In genomic region chr1:164628840-164629239, GRCm38 (mm10) we compare ENCODE assay signal across 11 mouse cellular contexts.
A peak's percentile ranks its signal among the peaks of the same experiment; 100 is the strongest.
DNase-seq lines count a peak whose midpoint lies in the region; TF ChIP-seq lines count a peak whose summit lies in the region.
"Had no signal": no experiment of that assay in that cellular context is flagged by ENCODE, and none has a peak within 500 bp of the region (broad histone marks: within the 10 kb centered on the region; RNA-seq: fewer than 3 reads in every experiment).

No protein-coding gene starts in this region.

- peak; percentile 21 for DNase-seq in gastrocnemius, adult 18-20 months (ENCODE audit: low spot score)
- no peak for DNase-seq in gastrocnemius, postnatal 14 days
- peak; percentile 33 for DNase-seq in heart, adult 8-10 months (ENCODE audit: low spot score)
- DNase-seq in lung, adult 18-20 months = peak; percentile 78 to 85
- DNase-seq in thymus, postnatal 0 days (ENCODE audit: low spot score) = no peak
- DNase-seq in right cerebral cortex, adult 2 months (ENCODE audit: low spot score in 2 of 2) = no peak
- DNase-seq in urinary bladder, postnatal 14 days (ENCODE audit: low spot score) = no peak
- DNase-seq: cerebellum, adult 9-11 months had no signal

- no peaks in the 10 kb centered on the region for H3K79me2 ChIP-seq in C2C12 (ENCODE audit: control insufficient read depth, insufficient read depth)

- H3K79me3 ChIP-seq in C2C12 (ENCODE audit: low read depth) = no peaks in the 10 kb centered on the region

- no peaks in the 10 kb centered on the region for H3K27me3 ChIP-seq in C2C12 (ENCODE audit: control insufficient read depth, insufficient read depth, insufficient read length)
- H3K27me3 ChIP-seq: embryonic facial prominence, embryonic 15.5 days; liver, embryonic 12.5 days had no signal

- no peak for TF ChIP-seq CTCF in C2C12 (IDR thresholded peaks at IDR 0.05; ENCODE audit: control insufficient read depth, insufficient read depth, insufficient read length)

- intact Hi-C loops in gastrocnemius, postnatal 14 days (cut with DNase I; ENCODE audit: low total_unique reads) = no loop called here

- no peak overlapping the region for H3K4me3 ChIP-seq in C2C12 (ENCODE audit: insufficient read depth, poor library complexity, severe bottlenecking)
- H3K4me3 ChIP-seq: embryonic facial prominence, embryonic 15.5 days; liver, embryonic 12.5 days had no signal

- no peak overlapping the region for H3ac ChIP-seq in C2C12 (ENCODE audit: control insufficient read depth, insufficient read length, low read depth)

- no peaks in the 10 kb centered on the region for H3K36me3 ChIP-seq in C2C12 (ENCODE audit: control insufficient read depth, insufficient read depth)
- H3K36me3 ChIP-seq: embryonic facial prominence, embryonic 15.5 days; liver, embryonic 12.5 days had no signal

TF ChIP-seq in C2C12, 6 proteins besides CTCF, POLR2A, EP300 and RAD21:
- TF ChIP-seq USF1 (IDR thresholded peaks at IDR 0.05; ENCODE audit: low read depth) (peak; percentile 71), FOSL1 (IDR thresholded peaks at IDR 0.05; ENCODE audit: insufficient read depth, low read length, poor library complexity, severe bottlenecking) (no peak)

Comparison
In these comparisons a context has a peak if more than half of its experiments do, and no peak if none do; other contexts are left out.
1. DNase-seq: peak in gastrocnemius, adult 18-20 months (single experiment), heart, adult 8-10 months (single experiment) and lung, adult 18-20 months (2 of 2); none in gastrocnemius, postnatal 14 days (single experiment), thymus, postnatal 0 days (single experiment), right cerebral cortex, adult 2 months (0 of 2) and urinary bladder, postnatal 14 days (single experiment).